Mouse (Mus musculus): Measurements from ENCODE around the gene Sos1. TPM values are rescaled to one million over a fixed set of nuclear protein-coding genes. Genes with fewer than 3 reads are reported as not detected.
"Not testable (repeated sequence)": the region's sequence is repeated elsewhere in the genome, so short reads cannot be mapped to it uniquely, and the experiment has no call there.

Gene Sos1
- polyA plus RNA-seq, 1 experiment from 2014 or later, result 7.5 TPM

DNA sequence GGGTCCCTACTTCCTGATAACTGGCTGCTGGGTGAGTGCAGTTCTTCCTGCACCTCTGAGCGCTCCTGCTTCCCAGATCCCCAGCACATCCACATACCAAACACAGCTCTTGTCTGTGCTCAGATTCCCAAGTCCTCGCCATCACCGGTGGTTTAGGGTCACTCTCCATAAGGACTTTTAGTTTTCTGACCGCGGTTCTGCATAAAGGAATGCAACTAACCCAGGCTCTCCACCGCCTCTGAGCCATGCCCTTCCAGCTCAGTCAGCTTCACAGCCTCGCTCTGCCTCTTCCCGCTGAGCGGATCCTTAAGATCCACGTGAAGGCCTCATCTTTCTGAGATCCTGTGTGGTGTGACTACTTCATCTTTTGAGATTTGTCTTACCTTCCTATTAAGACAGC lies 90.2 kb downstream of the Sos1 start:
- Histone ChIP-seq H3K9ac (no peak overlapping the region), H3K9me3 (no peaks in the 10 kb centered on the region), H3K4me1 (replicated peaks) (peaks cover 7% of the 10 kb centered on the region), H3K36me3 (no peaks in the 10 kb centered on the region), H3K4me2 (no peak overlapping the region), H3K4me3 (no peak overlapping the region), H3K27me3 (no peaks in the 10 kb centered on the region), H3K27ac (no peak overlapping the region)
- ATAC-seq (ENCODE audit: low FRiP score), result no peak
- 73% methylated on average over 10 of the region's 10 CpGs for WGBS

DNA sequence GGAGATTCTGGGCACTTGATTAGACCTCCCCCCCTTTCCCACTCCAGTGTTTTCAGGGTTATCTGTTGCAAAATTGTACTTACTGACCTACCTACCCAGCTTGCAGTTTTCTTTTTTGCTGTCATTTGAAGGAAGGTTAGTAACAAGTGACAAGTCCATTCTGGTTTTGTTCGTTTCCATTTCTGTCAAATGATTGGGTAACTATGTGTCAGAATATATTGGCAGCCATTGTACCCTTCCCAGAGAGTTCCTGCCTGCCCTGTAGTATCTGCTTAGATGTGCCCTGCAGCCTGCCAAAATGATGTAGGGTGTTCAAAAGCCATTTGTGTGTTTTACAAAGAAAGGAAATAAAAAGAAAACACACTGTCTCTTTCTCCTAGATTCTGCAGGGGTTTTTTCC lies 94.6 kb downstream of the Sos1 start:
- no peak overlapping the region for H3K4me2 ChIP-seq
- H3K27me3 ChIP-seq, result no peaks in the 10 kb centered on the region
- WGBS, result 77% methylated on average over 1 of the region's 1 CpGs
- no peaks in the 10 kb centered on the region for H3K9me3 ChIP-seq
- no peaks in the 10 kb centered on the region for H3K4me1 ChIP-seq (replicated peaks)
- no peak overlapping the region for H3K4me3 ChIP-seq
- no peak for ATAC-seq (ENCODE audit: low FRiP score)
- H3K36me3 ChIP-seq, result no peaks in the 10 kb centered on the region
- H3K9ac ChIP-seq, result no peak overlapping the region
- no peak overlapping the region for H3K27ac ChIP-seq

DNA sequence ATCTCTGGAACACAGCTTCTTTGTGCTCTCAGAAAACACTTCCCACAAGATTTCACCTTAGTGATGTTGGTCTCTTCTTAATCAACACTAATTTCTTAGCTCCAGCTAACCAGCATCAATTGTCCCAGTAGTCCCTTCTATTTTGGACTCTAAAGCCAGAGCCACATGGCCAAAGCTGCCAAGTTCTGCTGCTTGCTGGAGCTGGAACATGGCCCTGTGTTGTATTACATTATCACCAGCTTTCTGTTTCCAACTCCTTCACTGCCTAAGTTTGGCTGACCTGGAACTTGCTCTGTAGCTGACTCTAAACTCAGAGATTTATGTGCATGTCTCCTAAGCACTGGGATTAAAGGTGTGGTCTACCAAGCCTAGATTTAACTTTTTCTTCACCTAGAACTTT lies 101.9 kb downstream of the Sos1 start:
- not testable (repeated sequence) for H3K27ac ChIP-seq; H3K27me3 ChIP-seq; H3K9me3 ChIP-seq; H3K36me3 ChIP-seq; H3K4me3 ChIP-seq; H3K9ac ChIP-seq; H3K4me1 ChIP-seq (replicated peaks); ATAC-seq (ENCODE audit: low FRiP score); H3K4me2 ChIP-seq

DNA sequence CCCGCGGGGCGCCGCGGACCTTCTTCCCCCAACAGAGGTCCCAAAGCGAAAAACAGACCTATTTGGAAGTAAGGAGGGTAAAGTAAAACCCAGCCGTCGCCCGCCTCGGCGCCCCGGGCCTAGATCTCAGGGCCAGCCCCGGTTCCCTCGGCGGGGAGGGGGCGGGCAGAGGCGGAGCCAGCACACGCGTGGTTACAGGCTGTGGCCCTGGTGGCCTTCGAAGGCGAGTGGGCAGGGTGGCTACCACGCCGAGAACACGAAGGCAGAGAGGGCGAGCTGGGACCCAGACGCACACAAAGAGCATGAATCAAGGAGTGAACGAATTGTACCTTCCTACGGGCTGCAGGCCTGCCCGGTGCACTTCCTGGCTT lies 106.5 kb downstream of the Sos1 start:
- Histone ChIP-seq H3K36me3 (no peaks in the 10 kb centered on the region), H3K9me3 (no peaks in the 10 kb centered on the region), H3K4me1 (replicated peaks) (peaks cover 11% of the 10 kb centered on the region), H3K27me3 (peaks cover 11% of the 10 kb centered on the region), H3K9ac (peak overlapping the region; percentile 82), H3K4me2 (peak overlapping the region; percentile 73), H3K4me3 (peak overlapping the region; percentile 52), H3K27ac (peak overlapping the region; percentile 83)
- peak; percentile 85 for ATAC-seq (ENCODE audit: low FRiP score)
- WGBS, result 19% methylated on average over 29 of the region's 29 CpGs

- Histone ChIP-seq H3K9me3 (no peaks in the 10 kb centered on the region), H3K4me3 (peak within 1 kb of the TSS; percentile 52), H3K27ac (peak within 1 kb of the TSS; percentile 90), H3K9ac (peak within 1 kb of the TSS; percentile 82), H3K27me3 (peaks cover 11% of the 10 kb centered on the region), H3K36me3 (no peaks in the 10 kb centered on the region), H3K4me2 (peak within 1 kb of the TSS; percentile 73), H3K4me1 (replicated peaks) (peaks cover 11% of the 10 kb centered on the region)
- WGBS, result 5% methylated on average over 97 of the region's 102 CpGs
- peak; percentile 98 for ATAC-seq (ENCODE audit: low FRiP score)
These were observed 107.1 kb downstream of the Sos1 start, which contains the start of gene Gm10190 for GRCm38 (mm10) chr17:80372989-80373725. Gene Gm10190 (minus strand): TSS chr17:80373541.

- Histone ChIP-seq H3K4me3 (no peak overlapping the region), H3K4me2 (no peak overlapping the region), H3K9me3 (no peaks in the 10 kb centered on the region), H3K4me1 (replicated peaks) (peaks cover 7% of the 10 kb centered on the region), H3K27me3 (peaks cover 4% of the 10 kb centered on the region; the same call in 1 of the 2 replicates), H3K9ac (no peak overlapping the region), H3K27ac (no peak overlapping the region), H3K36me3 (no peaks in the 10 kb centered on the region)
- WGBS, result 85% methylated on average over 9 of the region's 9 CpGs
- no peak for ATAC-seq (ENCODE audit: low FRiP score)
These were observed 111.6 kb downstream of the Sos1 start for GRCm38 (mm10) chr17:80368606-80369005.

DNA sequence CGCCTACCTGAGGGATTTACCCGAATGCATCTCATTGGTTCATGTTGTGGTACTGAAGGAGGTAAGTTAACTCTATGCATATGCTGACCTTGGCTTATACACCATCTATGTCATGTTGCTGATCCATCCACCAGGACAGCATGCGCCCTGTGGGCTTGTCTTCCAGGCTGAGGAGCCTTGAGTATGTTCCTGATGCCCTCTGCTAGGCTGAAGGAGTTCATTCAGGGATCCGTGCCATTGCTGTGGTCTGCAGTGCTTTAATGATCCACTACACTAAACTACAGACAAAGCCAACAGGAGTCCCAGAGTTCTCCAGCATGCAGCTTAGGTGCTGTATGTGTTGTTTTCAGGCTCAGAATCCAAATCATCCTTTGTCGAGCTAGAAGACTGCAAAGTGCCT lies 113.0 kb downstream of the Sos1 start:
- Histone ChIP-seq H3K36me3 (no peaks in the 10 kb centered on the region), H3K27me3 (peaks cover 4% of the 10 kb centered on the region; the same call in 1 of the 2 replicates), H3K27ac (no peak overlapping the region), H3K4me3 (no peak overlapping the region), H3K9ac (no peak overlapping the region), H3K9me3 (no peaks in the 10 kb centered on the region), H3K4me2 (no peak overlapping the region), H3K4me1 (replicated peaks) (no peaks in the 10 kb centered on the region)
- WGBS, result 94% methylated on average over 5 of the region's 5 CpGs
- ATAC-seq (ENCODE audit: low FRiP score), result no peak

- Histone ChIP-seq H3K9ac (no peak overlapping the region), H3K9me3 (no peaks in the 10 kb centered on the region), H3K4me2 (no peak overlapping the region), H3K4me3 (no peak overlapping the region), H3K36me3 (no peaks in the 10 kb centered on the region), H3K27ac (no peak overlapping the region), H3K27me3 (no peaks in the 10 kb centered on the region), H3K4me1 (replicated peaks) (no peaks in the 10 kb centered on the region)
- ATAC-seq (ENCODE audit: low FRiP score), result no peak
- WGBS, result 91% methylated on average over 8 of the region's 8 CpGs
These were observed 120.0 kb downstream of the Sos1 start for GRCm38 (mm10) chr17:80360245-80360644.

GRCm38 (mm10) chr17:80347234-80347633 lies 133.0 kb downstream of the Sos1 start:
- no peak for ATAC-seq (ENCODE audit: low FRiP score)
- Histone ChIP-seq H3K9me3 (no peaks in the 10 kb centered on the region), H3K4me2 (no peak overlapping the region), H3K9ac (no peak overlapping the region), H3K4me1 (replicated peaks) (no peaks in the 10 kb centered on the region; the same call in 1 of the 2 replicates), H3K4me3 (no peak overlapping the region), H3K27me3 (0 out of 2 replicates have a peak, but pooled peaks cover 3% of the 10 kb centered on the region), H3K36me3 (no peaks in the 10 kb centered on the region), H3K27ac (no peak overlapping the region)
- 35% methylated on average over 6 of the region's 6 CpGs for WGBS

GRCm38 (mm10) chr17:80346591-80347125 lies 133.6 kb downstream of the Sos1 start:
- Histone ChIP-seq H3K9ac (no peak overlapping the region), H3K36me3 (no peaks in the 10 kb centered on the region), H3K27ac (no peak overlapping the region), H3K4me3 (no peak overlapping the region), H3K4me1 (replicated peaks) (no peaks in the 10 kb centered on the region; the same call in 1 of the 2 replicates), H3K27me3 (0 out of 2 replicates have a peak, but pooled peaks cover 3% of the 10 kb centered on the region), H3K9me3 (no peaks in the 10 kb centered on the region), H3K4me2 (no peak overlapping the region)
- WGBS, result 11% methylated on average over 11 of the region's 11 CpGs
- no peak for ATAC-seq (ENCODE audit: low FRiP score)

DNA sequence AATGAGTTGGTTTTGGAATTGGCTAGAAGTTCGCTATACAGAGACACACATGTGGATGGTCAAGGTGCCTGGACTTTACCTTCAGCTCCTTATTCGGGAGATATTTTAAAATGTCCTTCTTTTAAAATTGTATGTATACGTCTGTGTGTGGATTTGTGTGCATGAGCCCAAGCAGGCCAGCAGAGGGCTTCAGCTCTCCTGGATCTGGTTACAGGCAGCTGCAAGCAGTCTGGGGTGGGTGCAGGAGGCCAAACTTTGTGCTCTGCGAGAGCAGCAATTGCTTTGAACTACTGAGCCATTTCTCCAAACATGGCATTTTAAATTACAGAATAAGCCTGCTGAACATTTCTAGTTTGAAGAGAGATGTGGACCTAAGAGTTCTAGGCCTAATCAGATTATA lies 135.0 kb downstream of the Sos1 start:
- Histone ChIP-seq H3K4me3 (no peak overlapping the region), H3K4me2 (no peak overlapping the region), H3K36me3 (no peaks in the 10 kb centered on the region), H3K9me3 (no peaks in the 10 kb centered on the region), H3K27ac (no peak overlapping the region), H3K9ac (no peak overlapping the region), H3K27me3 (0 out of 2 replicates have a peak, but pooled peaks cover 3% of the 10 kb centered on the region), H3K4me1 (replicated peaks) (no peaks in the 10 kb centered on the region; the same call in 1 of the 2 replicates)
- 78% methylated on average over 4 of the region's 4 CpGs for WGBS
- no peak for ATAC-seq (ENCODE audit: low FRiP score)
